Mouse (Mus musculus): Measurements from ENCODE around the gene Fndc3b.

GRCm38 (mm10) chr3:27742124-27742523, 31.0 kb upstream of the Fndc3b start:
- TF ChIP-seq TBP (conservative IDR thresholded peaks at IDR 0.05; ENCODE audit: low read depth, low read length) (no peak), ZMIZ1 (IDR thresholded peaks at IDR 0.05; ENCODE audit: low read depth, low read length) (no peak), UBTF (IDR thresholded peaks at IDR 0.05; ENCODE audit: low read depth, low read length) (no peak), USF2 (conservative IDR thresholded peaks at IDR 0.05; ENCODE audit: low read depth, low read length) (no peak), E2F4 (IDR thresholded peaks at IDR 0.05; ENCODE audit: insufficient replicate concordance, low read depth, low read length) (no peak), MXI1 (IDR thresholded peaks at IDR 0.05; ENCODE audit: low read depth, low read length) (no peak), GABPA (IDR thresholded peaks at IDR 0.05; ENCODE audit: insufficient replicate concordance, low read depth, low read length) (no peak), POLR2AphosphoS2 (IDR thresholded peaks at IDR 0.05; ENCODE audit: low read depth, low read length) (no peak)
